Mouse (Mus musculus) olfactory bulb, adult 2 months (tissue): ENCODE data around the gene Mmadhc. TPM values are rescaled to one million over a fixed set of nuclear protein-coding genes. Genes with fewer than 3 reads are reported as not detected.

Experiments
- H3K27ac ChIP-seq: fragments of 200-500 bp; 2 replicates; pipeline ENCODE4 v1.5.1; 2012; ENCODE audit warnings: low read depth, low read length; ENCODE audit not compliant: insufficient read depth
- H3K4me1 ChIP-seq: fragments of 200-500 bp; 2 replicates; pipeline ENCODE4 v1.6.1; 2012; ENCODE audit warnings: low read length; ENCODE audit not compliant: control insufficient read depth, insufficient read depth
- H3K4me3 ChIP-seq: fragments of 200-500 bp; 2 replicates; pipeline ENCODE4 v1.5.1; 2012; ENCODE audit warnings: mild to moderate bottlenecking, low read depth, low read length, moderate library complexity; ENCODE audit not compliant: insufficient read depth
- CTCF ChIP-seq: fragments of 200-500 bp; IDR thresholded peaks from 2 replicates; pipeline ENCODE4 v1.5.1; 2012; ENCODE audit warnings: low read depth, mild to moderate bottlenecking, low read length, moderate library complexity; ENCODE audit not compliant: insufficient read depth
- POLR2A ChIP-seq: fragments of 200-500 bp; IDR thresholded peaks from 2 replicates; pipeline ENCODE4 v1.6.1; 2012; ENCODE audit warnings: mild to moderate bottlenecking, low read depth, low read length, moderate library complexity; ENCODE audit not compliant: insufficient read depth
- WGBS: fragments of 180-500 bp; shearing (Covaris S2); methylation state at CpG from one replicate; pipeline ENCODE4 v1.1.7; 2018; 5-methylcytosine and 5-hydroxymethylcytosine counted together
- polyA plus RNA-seq: library from polyadenylated mRNA; stranded (reverse); fragments of >200 nt; gene quantifications from 2 replicates; pipeline ENCODE4 v1.2.4, GENCODE M21; 2012; ENCODE audit warnings: low replicate concordance; ENCODE audit not compliant: missing spikeins, insufficient read depth, insufficient read length

The Mmadhc gene
- polyA plus RNA-seq, 1 experiment, result not detected

DNA sequence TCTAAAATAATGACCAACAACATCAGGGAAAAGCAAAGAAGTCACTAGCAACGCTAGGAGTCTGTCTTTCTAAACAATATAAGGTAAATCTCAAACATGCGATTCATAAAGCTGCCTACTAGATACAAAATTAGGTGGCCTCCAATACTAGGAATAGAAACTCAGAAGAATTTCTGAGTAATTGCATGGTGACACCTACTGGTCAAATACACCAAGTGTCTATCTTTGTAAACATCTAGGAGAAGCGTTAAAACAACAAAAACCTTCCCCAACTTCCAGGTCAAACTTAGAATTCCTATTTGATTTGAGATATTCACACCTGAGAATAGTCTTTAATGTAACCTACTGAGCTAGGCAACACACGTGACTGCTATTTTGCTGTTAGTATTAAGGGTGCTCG, 24.4 kb downstream of the Mmadhc start:
- no peak overlapping the region for H3K27ac ChIP-seq
- H3K4me1 ChIP-seq, result no peaks in the 10 kb centered on the region
- TF ChIP-seq CTCF (no peak), POLR2A (no peak)
- no peak overlapping the region for H3K4me3 ChIP-seq
- 28% methylated on average over 5 of the region's 5 CpGs for WGBS

DNA sequence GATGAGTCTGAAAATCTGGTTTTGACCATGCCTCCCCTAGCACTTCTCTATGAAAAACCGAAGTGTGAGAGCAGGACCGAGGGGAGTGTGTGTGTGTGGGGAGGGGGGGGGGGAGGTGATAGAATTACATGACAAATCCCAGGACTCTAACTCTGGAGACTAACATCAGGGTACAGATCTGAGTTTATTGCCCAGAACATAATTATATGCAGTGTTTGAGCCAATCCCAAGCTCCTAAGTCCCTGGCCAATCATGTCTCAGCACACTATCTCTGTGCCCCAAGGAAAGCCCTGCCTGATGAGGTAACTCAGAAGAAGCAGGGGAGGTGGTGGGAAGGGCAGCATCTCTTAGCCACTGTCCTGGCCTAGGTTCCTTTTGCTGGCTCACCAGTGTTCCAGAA, 28.1 kb downstream of the Mmadhc start:
- 78% methylated on average over 2 of the region's 2 CpGs for WGBS
- H3K4me1 ChIP-seq, result no peaks in the 10 kb centered on the region
- TF ChIP-seq POLR2A (no peak), CTCF (no peak)
- H3K27ac ChIP-seq, result no peak overlapping the region
- no peak overlapping the region for H3K4me3 ChIP-seq

DNA sequence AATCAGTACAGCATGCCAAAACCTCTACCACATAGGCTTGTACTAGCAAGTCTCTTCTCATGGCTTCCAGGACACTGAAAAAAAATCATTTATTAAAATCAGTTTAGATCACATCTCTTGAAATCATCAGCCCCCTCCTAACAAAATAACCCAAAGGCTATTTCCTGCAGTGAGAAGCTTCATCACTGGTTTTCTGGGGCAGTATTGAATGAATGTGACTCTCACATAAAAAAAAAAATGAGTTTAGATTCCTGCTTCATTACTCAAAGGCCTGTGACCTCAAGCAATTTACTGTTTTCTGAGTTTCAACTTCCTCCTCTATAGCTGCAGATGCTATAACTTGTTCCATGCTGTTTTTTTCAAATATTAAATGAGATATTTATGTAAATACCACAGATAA, 29.6 kb downstream of the Mmadhc start:
- Histone ChIP-seq H3K4me1 (no peaks in the 10 kb centered on the region), H3K4me3 (no peak overlapping the region), H3K27ac (no peak overlapping the region)
- TF ChIP-seq POLR2A (no peak), CTCF (no peak)

DNA sequence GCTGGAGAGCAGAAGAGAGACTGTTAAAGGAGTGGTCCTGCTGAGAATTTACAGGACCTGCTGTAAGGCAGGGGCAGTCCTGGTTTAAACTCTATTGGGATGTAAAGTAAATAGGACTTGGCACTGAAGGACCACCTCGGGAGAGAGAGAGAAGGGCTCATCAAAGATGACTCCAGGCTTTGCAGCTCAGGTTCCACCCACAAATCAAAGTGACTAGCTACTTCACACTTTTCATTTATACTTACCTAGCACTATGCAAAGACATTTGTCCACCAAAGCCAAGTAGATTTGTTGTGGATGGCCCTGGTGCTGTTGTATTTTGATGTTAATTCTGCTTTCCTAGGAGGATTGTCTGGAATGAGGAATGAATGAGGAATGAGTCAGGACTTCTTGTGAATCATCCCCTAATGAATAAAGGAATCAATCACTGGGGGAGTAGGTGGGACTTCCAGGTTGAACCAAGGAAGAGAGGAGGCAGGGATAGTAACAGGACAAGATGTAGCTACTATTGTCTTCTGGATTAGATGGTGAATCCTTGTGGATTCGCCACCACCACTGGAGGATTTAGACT, 31.3 kb downstream of the Mmadhc start:
- no peaks in the 10 kb centered on the region for H3K4me1 ChIP-seq
- no peak overlapping the region for H3K27ac ChIP-seq
- TF ChIP-seq POLR2A (no peak), CTCF (no peak)
- WGBS, result 80% methylated on average over 2 of the region's 2 CpGs
- H3K4me3 ChIP-seq, result no peak overlapping the region

DNA sequence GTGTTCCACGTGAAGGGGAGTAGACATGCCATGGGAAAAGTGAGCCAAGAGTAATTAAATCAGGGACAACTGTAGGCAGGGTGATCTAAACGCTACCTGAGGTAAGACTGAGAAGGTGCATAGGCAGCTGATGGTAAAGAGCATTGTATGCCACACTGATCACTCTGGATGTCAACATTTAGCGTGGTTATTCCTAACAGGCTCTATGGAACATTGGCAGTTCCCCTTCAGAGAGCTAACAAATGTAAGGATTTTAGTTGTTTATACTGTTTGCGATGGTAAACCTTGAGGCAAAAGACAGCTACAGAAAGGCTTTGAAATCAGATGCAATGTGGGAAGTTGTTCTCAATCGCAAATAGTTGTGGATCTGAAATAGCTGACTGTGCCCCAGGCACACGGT, 32.5 kb downstream of the Mmadhc start:
- Histone ChIP-seq H3K4me1 (no peaks in the 10 kb centered on the region), H3K27ac (no peak overlapping the region), H3K4me3 (no peak overlapping the region)
- 90% methylated on average over 6 of the region's 6 CpGs for WGBS
- TF ChIP-seq POLR2A (no peak), CTCF (no peak)

DNA sequence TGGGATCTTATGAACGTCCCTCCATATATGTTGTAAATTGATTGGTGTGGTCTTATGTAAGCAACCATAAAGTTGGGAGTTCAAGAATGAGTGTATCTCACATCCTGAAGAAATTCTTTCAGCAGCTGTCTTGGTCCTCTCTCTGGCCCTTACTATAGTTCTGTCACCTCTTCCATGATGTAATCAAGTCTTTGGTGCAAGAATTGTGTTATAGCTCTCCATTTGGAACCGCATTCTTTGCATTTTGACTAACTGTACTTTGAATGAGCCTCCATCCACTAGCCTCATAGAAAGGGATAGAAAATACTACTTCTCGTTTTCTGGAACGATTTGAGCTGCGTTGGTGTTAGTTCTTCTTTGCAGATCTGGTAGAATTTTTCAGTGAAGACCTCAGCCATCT, 41.6 kb downstream of the Mmadhc start:
- 89% methylated on average over 5 of the region's 5 CpGs for WGBS
- no peaks in the 10 kb centered on the region for H3K4me1 ChIP-seq
- TF ChIP-seq POLR2A, result no peak
- no peak for TF ChIP-seq CTCF
- H3K27ac ChIP-seq, result no peak overlapping the region
- no peak overlapping the region for H3K4me3 ChIP-seq

DNA sequence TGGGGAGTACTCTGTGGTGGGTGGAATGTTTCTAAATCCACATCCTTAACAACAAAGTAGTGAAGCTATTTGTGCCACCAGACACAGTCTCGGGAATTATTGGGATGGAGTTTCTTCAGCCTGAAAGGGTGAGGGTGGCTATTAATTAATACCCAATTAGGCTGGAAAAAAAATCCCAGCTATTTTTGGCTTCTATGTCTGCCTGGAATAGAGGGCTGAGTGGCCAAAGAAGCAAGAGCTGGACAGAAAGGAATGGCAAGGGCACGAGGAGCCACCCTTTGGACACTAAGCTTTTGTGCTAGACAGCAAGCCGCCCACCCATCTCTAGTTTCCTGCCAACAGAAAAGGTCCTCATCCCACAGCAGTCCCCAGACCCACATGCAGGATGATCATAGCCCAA, 48.0 kb downstream of the Mmadhc start:
- no peak overlapping the region for H3K27ac ChIP-seq
- no peak for TF ChIP-seq POLR2A
- TF ChIP-seq CTCF, result no peak
- WGBS, result 54% methylated on average over 3 of the region's 3 CpGs
- H3K4me3 ChIP-seq, result no peak overlapping the region
- H3K4me1 ChIP-seq, result no peaks in the 10 kb centered on the region; the same call in 1 of the 2 replicates

DNA sequence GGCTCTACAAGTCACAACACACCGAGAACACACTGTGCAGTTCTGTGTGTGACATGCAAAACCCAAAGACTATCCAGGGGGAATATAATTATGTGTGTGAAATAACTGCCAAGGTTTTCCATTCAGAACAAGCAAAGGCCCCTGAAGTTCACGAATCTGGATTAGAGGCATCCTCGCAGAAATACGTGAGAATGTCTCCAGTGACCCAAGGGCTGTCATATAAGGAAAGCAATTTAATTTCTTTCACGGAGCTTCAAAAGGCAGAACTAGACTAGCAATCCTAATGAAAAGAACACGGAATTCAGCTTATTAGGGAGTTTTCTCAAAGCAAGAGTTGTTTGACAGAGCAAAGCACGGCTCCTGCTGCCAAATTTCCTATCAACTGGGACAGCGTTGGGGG, 63.1 kb downstream of the Mmadhc start:
- WGBS, result 35% methylated on average over 8 of the region's 8 CpGs
- no peak overlapping the region for H3K27ac ChIP-seq
- no peak overlapping the region for H3K4me3 ChIP-seq
- TF ChIP-seq POLR2A (no peak), CTCF (no peak)
- no peaks in the 10 kb centered on the region for H3K4me1 ChIP-seq

Other genes with a start within 250 kb of the Mmadhc start
- gene Lypd6, start 230.4 kb downstream of the Mmadhc start, polyA plus RNA-seq, result not detected in 2 replicates